Mouse (Mus musculus) limb, embryonic 12.5 days (tissue): ENCODE measurements around the gene Sh3d19. TPM values are rescaled to one million over a fixed set of nuclear protein-coding genes. Genes with fewer than 3 reads are reported as not detected.

ENCODE experiments used
- ATAC-seq: fragments of 200-750 bp; cut with Nextera tagmentation; 2 replicates; pipeline ENCODE4 v1.8.0; 2017; ENCODE audit warnings: low read depth, moderate TSS enrichment; ENCODE audit not compliant: insufficient number of reproducible peaks, insufficient read depth, low FRiP score, low TSS enrichment
- H3K27ac ChIP-seq: fragments of 300-500 bp; sonication (generic); 2 replicates; pipeline ENCODE4 v1.5.1; 2016; ENCODE audit warnings: mild to moderate bottlenecking, moderate library complexity
- H3K27me3 ChIP-seq: fragments of 300-500 bp; sonication (generic); 2 replicates; pipeline ENCODE4 v1.6.1; 2016; ENCODE audit warnings: mild to moderate bottlenecking, moderate library complexity
- H3K36me3 ChIP-seq: fragments of 300-500 bp; sonication (generic); 2 replicates; pipeline ENCODE4 v1.6.1; 2016; ENCODE audit warnings: mild to moderate bottlenecking, moderate library complexity
- H3K4me1 ChIP-seq: fragments of 300-500 bp; sonication (generic); replicated peaks from 2 replicates; pipeline ENCODE4 v1.6.1; 2016
- H3K4me2 ChIP-seq: fragments of 300-500 bp; sonication (generic); 2 replicates; pipeline ENCODE4 v1.6.1; 2016; ENCODE audit warnings: mild to moderate bottlenecking, moderate library complexity
- H3K4me3 ChIP-seq: fragments of 300-500 bp; sonication (generic); replicated peaks from 2 replicates; pipeline ENCODE4 v1.5.1; 2016; ENCODE audit warnings: mild to moderate bottlenecking
- H3K9ac ChIP-seq: fragments of 300-500 bp; sonication (generic); replicated peaks from 2 replicates; pipeline ENCODE4 v1.6.1; 2016; ENCODE audit warnings: mild to moderate bottlenecking, moderate library complexity
- H3K9me3 ChIP-seq: fragments of 300-500 bp; sonication (generic); 2 replicates; pipeline ENCODE4 v1.6.1; 2016; ENCODE audit warnings: mild to moderate bottlenecking, moderate library complexity
- WGBS: fragments of 180-500 bp; shearing (Covaris S2); methylation state at CpG from one replicate; pipeline ENCODE4 v1.1.7; 2016; 5-methylcytosine and 5-hydroxymethylcytosine counted together
- polyA plus RNA-seq: library from polyadenylated mRNA; unstranded; fragments of >200 nt; fragmentation: Nextera tagmentation; extraction: Ambion mirVana; gene quantifications from 2 replicates; pipeline ENCODE4 v1.2.1, GENCODE M21; 2016

Sh3d19 gene
- polyA plus RNA-seq, 1 experiment from 2014 or later: 20.6 TPM

DNA sequence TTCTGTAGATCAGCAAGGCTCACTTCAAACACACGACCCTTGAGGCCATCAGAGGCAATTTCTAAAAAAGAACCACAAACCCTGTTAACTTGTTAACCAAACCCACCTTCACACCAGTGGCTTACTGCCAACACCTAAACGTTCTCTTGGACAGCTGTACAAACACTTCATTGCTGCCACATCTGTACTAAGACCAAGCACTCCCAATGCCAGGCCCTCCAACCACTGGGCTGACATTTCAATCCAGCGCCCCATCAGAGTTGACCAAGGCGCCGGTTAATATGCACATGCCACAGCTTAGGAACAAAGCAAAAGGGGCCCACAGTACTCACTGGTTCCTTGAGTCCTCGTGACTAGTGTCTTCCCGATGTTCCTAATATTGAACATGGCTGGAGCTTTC lies 170.5 kb downstream of the Sh3d19 start:
- no peak for ATAC-seq
- H3K27ac ChIP-seq: no peak overlapping the region; the same call in 1 of the 2 replicates
- H3K27me3 ChIP-seq: no peaks in the 10 kb centered on the region

DNA sequence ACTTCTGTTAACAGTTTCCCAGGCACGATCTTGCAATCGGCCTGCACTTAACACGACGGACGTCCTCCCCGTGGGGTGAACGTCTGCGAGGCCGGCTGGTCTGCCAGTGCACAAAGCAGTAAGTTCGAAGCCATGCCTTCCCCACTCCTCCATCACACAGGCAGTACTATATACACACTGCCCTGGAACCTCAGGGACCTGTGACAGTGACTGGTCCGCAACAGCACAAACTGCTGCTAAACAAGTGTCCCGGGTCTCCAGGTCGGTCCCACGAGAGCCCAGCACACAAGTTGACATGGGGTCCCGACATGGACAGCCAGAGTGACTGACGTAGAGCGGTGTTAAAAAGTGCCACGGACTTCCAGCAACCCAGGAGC lies 171.0 kb downstream of the Sh3d19 start:
- ATAC-seq: peak; percentile 37
- Histone ChIP-seq H3K27ac (peak overlapping the region; percentile 94), H3K4me2 (peak overlapping the region; percentile 72), H3K36me3 (peaks cover 45% of the 10 kb centered on the region), H3K4me1 (peaks cover 13% of the 10 kb centered on the region), H3K9ac (peak overlapping the region; percentile 98), H3K27me3 (no peaks in the 10 kb centered on the region), H3K4me3 (peak overlapping the region; percentile 97), H3K9me3 (no peaks in the 10 kb centered on the region)
- under 1% methylated on average over 18 of the region's 18 CpGs for WGBS

More for the DNA sequence above, 170.5 kb downstream of the Sh3d19 start:
- peak overlapping the region; percentile 97 for H3K4me3 ChIP-seq
- peak overlapping the region; percentile 72 for H3K4me2 ChIP-seq
- H3K9me3 ChIP-seq: no peaks in the 10 kb centered on the region
- H3K4me1 ChIP-seq: peaks cover 13% of the 10 kb centered on the region
- H3K36me3 ChIP-seq: peaks cover 50% of the 10 kb centered on the region
- H3K9ac ChIP-seq: peak overlapping the region; percentile 98
- WGBS: 19% methylated on average over 7 of the region's 7 CpGs

DNA sequence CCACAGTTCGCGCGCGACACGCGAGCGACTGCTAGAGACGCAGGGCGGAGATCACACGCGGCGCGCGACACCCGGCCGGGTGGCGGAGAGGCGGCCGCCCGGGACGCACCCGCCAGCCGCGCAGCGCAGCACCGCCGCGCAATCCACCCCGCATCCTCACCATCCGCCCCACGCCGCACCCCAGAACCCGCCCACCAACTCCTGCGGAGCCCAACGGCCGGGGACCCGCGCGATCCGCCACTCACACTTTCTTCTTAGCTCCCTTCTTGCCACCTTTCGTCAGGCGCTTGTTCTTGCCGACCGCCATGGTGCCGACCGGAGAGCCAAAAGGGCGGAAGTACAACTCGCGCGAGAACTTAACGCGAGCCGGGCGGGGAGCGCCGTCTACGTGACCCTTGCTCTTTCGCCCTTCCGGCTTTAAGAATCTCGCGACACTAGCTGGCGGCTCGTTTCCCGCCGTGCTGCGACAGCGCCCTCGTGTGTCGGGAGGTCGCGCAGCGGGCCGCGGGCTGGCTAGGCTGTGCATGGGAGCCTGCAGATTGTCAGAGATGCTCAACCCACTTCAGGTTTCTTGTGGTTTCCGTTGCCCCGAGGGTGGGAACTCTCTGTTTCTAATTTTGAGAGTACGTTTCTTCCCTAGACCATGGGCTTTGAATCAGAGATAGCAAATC lies 171.5 kb downstream of the Sh3d19 start, which contains the start of gene Rps3a1:
Gene Rps3a1, minus strand, starts transcription at position 440 of the 671 bp plus-strand sequence.
- Histone ChIP-seq H3K4me1 (peaks cover 13% of the 10 kb centered on the region), H3K9me3 (no peaks in the 10 kb centered on the region), H3K4me3 (peak within 1 kb of the TSS; percentile 97), H3K9ac (peak within 1 kb of the TSS; percentile 98), H3K27ac (peak within 1 kb of the TSS; percentile 94), H3K36me3 (peaks cover 40% of the 10 kb centered on the region), H3K4me2 (peak within 1 kb of the TSS; percentile 72), H3K27me3 (no peaks in the 10 kb centered on the region)
- under 1% methylated on average over 77 of the region's 77 CpGs for WGBS
- peak; percentile 93 for ATAC-seq

DNA sequence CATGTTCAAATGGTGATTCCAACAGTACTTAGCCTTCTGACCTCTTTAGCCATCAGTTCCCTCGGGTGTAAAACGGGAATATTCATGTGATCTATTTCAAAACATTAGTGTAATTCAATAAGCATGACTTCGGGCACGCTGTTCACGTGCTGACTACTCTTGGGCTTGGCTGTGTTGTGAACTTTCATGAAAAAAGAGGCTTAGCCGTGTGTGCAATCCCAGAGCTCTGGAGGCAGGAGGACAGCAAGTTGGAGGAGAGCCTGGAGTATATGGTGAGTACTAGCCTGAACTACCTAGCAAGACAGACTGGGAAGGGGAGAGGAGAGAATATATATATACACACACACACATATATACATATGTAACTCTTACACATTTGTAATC lies 172.0 kb downstream of the Sh3d19 start:
- Histone ChIP-seq H3K9ac (0 out of 2 replicates have a peak overlapping the region, but pooled peaks have one; percentile 34), H3K27ac (0 out of 2 replicates have a peak overlapping the region, but pooled peaks have one; percentile 8)
- ATAC-seq: peak; percentile 18; the same call in 1 of the 2 replicates

DNA sequence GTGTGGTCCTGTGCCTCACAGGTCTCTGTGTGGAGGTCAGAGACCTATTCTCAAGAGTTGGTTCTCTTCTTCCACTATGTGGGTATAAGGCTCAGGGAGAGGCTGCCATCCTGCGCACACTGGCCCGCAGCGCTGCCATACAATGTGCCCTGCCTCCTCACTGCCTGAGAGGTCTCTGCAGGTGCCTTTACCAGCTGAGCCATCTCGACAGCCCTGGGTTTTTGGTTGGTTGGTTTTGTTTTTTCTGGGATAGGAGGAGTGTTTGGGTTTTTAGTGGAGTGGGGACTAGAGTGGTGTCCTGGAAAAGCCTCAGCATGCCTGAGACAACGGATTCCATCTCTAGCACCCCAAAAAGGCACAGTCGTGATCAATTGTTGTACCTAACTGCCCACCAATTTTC lies 172.4 kb downstream of the Sh3d19 start:
- Histone ChIP-seq H3K4me3 (no peak overlapping the region), H3K27ac (no peak overlapping the region), H3K9me3 (no peaks in the 10 kb centered on the region), H3K4me2 (0 out of 2 replicates have a peak overlapping the region, but pooled peaks have one; percentile 39), H3K4me1 (peaks cover 13% of the 10 kb centered on the region), H3K9ac (no peak overlapping the region), H3K27me3 (no peaks in the 10 kb centered on the region), H3K36me3 (peaks cover 30% of the 10 kb centered on the region)
- 89% methylated on average over 6 of the region's 6 CpGs for WGBS
- no peak for ATAC-seq

More for the DNA sequence above, 172.0 kb downstream of the Sh3d19 start:
- Histone ChIP-seq H3K4me2 (peak overlapping the region; percentile 39), H3K27me3 (no peaks in the 10 kb centered on the region), H3K9me3 (no peaks in the 10 kb centered on the region), H3K4me3 (0 out of 2 replicates have a peak overlapping the region, but pooled peaks have one; percentile 97), H3K4me1 (peaks cover 13% of the 10 kb centered on the region), H3K36me3 (peaks cover 34% of the 10 kb centered on the region)
- WGBS: 36% methylated on average over 6 of the region's 6 CpGs

DNA sequence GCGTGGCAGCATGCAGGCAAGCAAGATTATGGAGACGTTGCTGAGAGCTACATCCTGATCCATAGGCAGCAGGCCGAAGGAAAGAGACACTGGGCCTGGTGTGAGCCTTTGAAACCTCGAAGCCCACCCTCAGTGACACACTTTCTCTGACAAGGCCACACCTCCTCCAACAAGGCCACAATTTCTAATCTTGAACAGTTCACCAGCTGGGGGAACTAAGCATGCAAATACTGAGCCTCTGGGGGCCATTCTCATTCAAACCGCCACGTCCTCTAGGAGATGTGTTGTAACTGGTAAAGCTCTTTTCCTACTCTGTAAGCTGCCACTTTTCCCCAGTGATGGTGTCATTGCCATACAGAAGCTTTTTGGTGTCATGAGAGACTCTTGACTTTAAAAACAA lies 178.2 kb downstream of the Sh3d19 start:
- H3K4me2 ChIP-seq: no peak overlapping the region
- H3K4me3 ChIP-seq: no peak overlapping the region
- H3K4me1 ChIP-seq: peaks cover 21% of the 10 kb centered on the region
- H3K27ac ChIP-seq: peak overlapping the region; percentile 46
- H3K9ac ChIP-seq: no peak overlapping the region
- ATAC-seq: no peak
- no peaks in the 10 kb centered on the region for H3K36me3 ChIP-seq
- H3K9me3 ChIP-seq: no peaks in the 10 kb centered on the region
- WGBS: 75% methylated on average over 6 of the region's 6 CpGs
- H3K27me3 ChIP-seq: no peaks in the 10 kb centered on the region

GRCm38 (mm10) chr3:86149521-86149920 lies 178.6 kb downstream of the Sh3d19 start:
- WGBS: 55% methylated on average over 9 of the region's 9 CpGs

DNA sequence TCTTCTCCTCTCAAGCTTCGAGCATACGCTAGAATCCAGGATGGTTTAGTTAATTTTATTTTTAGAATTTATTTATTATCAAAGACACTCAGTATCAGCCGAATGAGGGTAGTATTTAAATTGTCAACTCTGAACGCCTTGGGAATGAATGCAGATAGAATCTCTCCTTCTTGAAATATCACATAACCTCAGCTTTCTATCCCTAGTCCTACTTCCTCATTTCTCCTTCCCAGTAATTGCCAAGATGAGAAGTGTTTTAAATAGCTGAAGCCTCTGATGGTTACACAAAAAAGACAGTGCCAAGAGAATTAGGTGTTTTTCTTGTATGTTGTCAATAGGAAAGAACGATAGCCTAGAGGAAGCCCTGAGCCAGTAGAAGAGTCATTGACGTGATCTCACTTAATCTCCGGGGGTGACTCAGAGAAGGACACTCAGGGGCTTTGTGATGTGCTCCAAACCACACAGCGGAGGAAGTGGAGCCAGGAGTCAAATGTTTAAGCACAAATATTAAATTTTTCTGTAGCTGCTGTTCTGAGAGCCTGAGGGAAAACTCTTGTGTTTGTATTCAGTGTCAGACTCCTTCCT lies 198.0 kb downstream of the Sh3d19 start:
- H3K4me1 ChIP-seq: no peaks in the 10 kb centered on the region
- H3K9me3 ChIP-seq: no peaks in the 10 kb centered on the region
- H3K27me3 ChIP-seq: no peaks in the 10 kb centered on the region
- ATAC-seq: no peak
- no peak overlapping the region for H3K9ac ChIP-seq
- no peak overlapping the region for H3K4me3 ChIP-seq
- 84% methylated on average over 8 of the region's 8 CpGs for WGBS
- H3K36me3 ChIP-seq: no peaks in the 10 kb centered on the region
- no peak overlapping the region for H3K4me2 ChIP-seq
- no peak overlapping the region for H3K27ac ChIP-seq

More at GRCm38 (mm10) chr3:86149521-86149920, 178.6 kb downstream of the Sh3d19 start:
- H3K4me3 ChIP-seq: no peak overlapping the region
- peak overlapping the region; percentile 46 for H3K27ac ChIP-seq
- H3K4me1 ChIP-seq: peaks cover 21% of the 10 kb centered on the region
- no peaks in the 10 kb centered on the region for H3K27me3 ChIP-seq
- no peak; the same call in 1 of the 2 replicates for ATAC-seq
- H3K36me3 ChIP-seq: no peaks in the 10 kb centered on the region
- H3K9me3 ChIP-seq: no peaks in the 10 kb centered on the region
- H3K9ac ChIP-seq: no peak overlapping the region
- H3K4me2 ChIP-seq: no peak overlapping the region

DNA sequence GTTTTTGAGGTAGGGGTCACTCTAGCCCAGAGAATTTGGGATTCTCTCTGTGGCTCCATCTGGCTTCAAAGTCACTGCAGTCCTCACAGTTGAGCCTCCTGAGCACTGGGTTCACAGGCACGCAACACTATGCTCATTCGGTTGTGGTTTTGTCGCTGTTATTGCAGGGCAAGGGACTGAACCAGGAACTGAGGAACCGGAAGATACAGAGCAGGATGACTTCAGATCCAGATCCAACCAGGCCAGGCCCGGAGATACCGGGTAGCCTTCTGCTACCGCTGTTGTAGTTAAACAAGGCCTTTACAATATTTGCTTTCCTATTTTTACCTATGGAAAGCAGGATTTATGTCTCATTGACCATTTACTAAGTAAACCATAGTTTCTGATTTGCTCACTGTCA lies 208.8 kb downstream of the Sh3d19 start:
- Histone ChIP-seq H3K9me3 (no peaks in the 10 kb centered on the region), H3K4me1 (no peaks in the 10 kb centered on the region), H3K4me2 (no peak overlapping the region), H3K27me3 (no peaks in the 10 kb centered on the region), H3K36me3 (no peaks in the 10 kb centered on the region), H3K4me3 (no peak overlapping the region), H3K9ac (no peak overlapping the region), H3K27ac (no peak overlapping the region)
- ATAC-seq: no peak
- WGBS: 92% methylated on average over 7 of the region's 7 CpGs
